Mouse (Mus musculus): Measurements from ENCODE around the gene Twf1.

DNA sequence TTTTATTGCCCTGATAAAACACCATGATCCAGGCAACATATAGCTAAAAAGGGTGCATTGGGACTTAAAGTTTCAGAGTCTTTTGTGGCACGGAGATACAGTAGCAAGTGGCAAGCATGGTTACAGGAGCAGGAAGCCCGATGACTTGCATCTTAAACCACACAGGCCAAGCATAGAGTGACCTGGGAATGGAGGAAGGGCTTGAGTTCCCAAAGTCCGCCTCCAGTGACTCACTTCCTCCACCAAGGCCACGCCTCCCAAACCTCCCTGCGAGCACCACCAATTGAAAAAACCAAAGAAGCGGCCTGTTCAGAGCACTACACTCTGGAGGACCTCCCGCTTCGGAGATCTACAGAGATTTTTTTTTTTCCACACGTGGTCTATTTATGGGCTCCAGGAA lies 23.8 kb downstream of the Twf1 start:
- TF ChIP-seq CTCF (IDR thresholded peaks at IDR 0.05; ENCODE audit: insufficient read depth, low read length) (no peak), POLR2A (IDR thresholded peaks at IDR 0.05; ENCODE audit: borderline replicate concordance, extremely low read depth, low read depth, low read length) (no peak)

All from lung, adult 2 months (tissue).